Comparison of ENCODE assay signal across 12 mouse cellular contexts in genomic region chr2:76129058-76129437, GRCm38 (mm10).
A peak's percentile ranks its signal among the peaks of the same experiment; 100 is the strongest.
DNase-seq lines count a peak whose midpoint lies in the region; ATAC-seq and TF ChIP-seq lines count a peak whose summit lies in the region.
"Had no signal": no experiment of that assay in that cellular context is flagged by ENCODE, and none has a peak within 500 bp of the region (broad histone marks: within the 10 kb centered on the region; RNA-seq: fewer than 3 reads in every experiment).

No protein-coding gene starts in this region.

- H3K27ac ChIP-seq in embryonic facial prominence, embryonic 14.5 days (replicated peaks; ENCODE audit: low read depth, low read length): no peak overlapping the region
- H3K27ac ChIP-seq in embryonic facial prominence, embryonic 10.5 days (replicated peaks): no peak overlapping the region
- no peak overlapping the region for H3K27ac ChIP-seq in liver, embryonic 12.5 days
- no peak overlapping the region for H3K27ac ChIP-seq in liver, postnatal 0 days (ENCODE audit: low read depth)
- no peak overlapping the region for H3K27ac ChIP-seq in intestine, embryonic 14.5 days (ENCODE audit: low read depth)
- no peak overlapping the region for H3K27ac ChIP-seq in stomach, embryonic 15.5 days

- no peaks in the 10 kb centered on the region for H3K9me3 ChIP-seq in embryonic facial prominence, embryonic 14.5 days (ENCODE audit: control insufficient read depth, low read length)
- no peaks in the 10 kb centered on the region for H3K9me3 ChIP-seq in embryonic facial prominence, embryonic 10.5 days
- no peaks in the 10 kb centered on the region for H3K9me3 ChIP-seq in liver, embryonic 12.5 days (replicated peaks)
- H3K9me3 ChIP-seq in liver, postnatal 0 days (ENCODE audit: low read length): no peaks in the 10 kb centered on the region
- H3K9me3 ChIP-seq in intestine, embryonic 14.5 days (ENCODE audit: control insufficient read depth, low read length): no peaks in the 10 kb centered on the region
- H3K9me3 ChIP-seq in stomach, embryonic 15.5 days: no peaks in the 10 kb centered on the region

- no peak for TF ChIP-seq CTCF in liver, postnatal 0 days (IDR thresholded peaks at IDR 0.05; ENCODE audit: low read depth)

- WGBS in embryonic facial prominence, embryonic 14.5 days: 56% methylated on average over 8 of the region's 8 CpGs
- 64% methylated on average over 8 of the region's 8 CpGs for WGBS in embryonic facial prominence, embryonic 10.5 days
- 45% methylated on average over 8 of the region's 8 CpGs for WGBS in liver, embryonic 12.5 days (ENCODE audit: insufficient replicate concordance)
- WGBS in liver, postnatal 0 days (ENCODE audit: insufficient replicate concordance): 17% methylated on average over 8 of the region's 8 CpGs
- 26% methylated on average over 8 of the region's 8 CpGs for WGBS in intestine, embryonic 14.5 days
- 31% methylated on average over 8 of the region's 8 CpGs for WGBS in stomach, embryonic 15.5 days

- no peak overlapping the region for H3K4me3 ChIP-seq in embryonic facial prominence, embryonic 14.5 days (ENCODE audit: low read depth, low read length)
- no peak overlapping the region for H3K4me3 ChIP-seq in embryonic facial prominence, embryonic 10.5 days
- H3K4me3 ChIP-seq in liver, embryonic 12.5 days: no peak overlapping the region
- H3K4me3 ChIP-seq in liver, postnatal 0 days (ENCODE audit: low read depth, low read length): no peak overlapping the region
- H3K4me3 ChIP-seq in intestine, embryonic 14.5 days (ENCODE audit: low read depth, low read length): 0 out of 2 replicates have a peak overlapping the region, but pooled peaks have one; percentile 3
- 0 out of 2 replicates have a peak overlapping the region, but pooled peaks have one; percentile 8 for H3K4me3 ChIP-seq in stomach, embryonic 15.5 days (replicated peaks)

- no peak for ATAC-seq in embryonic facial prominence, embryonic 14.5 days (ENCODE audit: low read depth)
- no peak for ATAC-seq in liver, embryonic 12.5 days
- ATAC-seq in liver, postnatal 0 days: no peak
- ATAC-seq in intestine, embryonic 14.5 days (replicated peaks; ENCODE audit: low FRiP score, low TSS enrichment, low read depth): no peak; the same call in 1 of the 2 replicates
- no peak for ATAC-seq in stomach, embryonic 15.5 days (ENCODE audit: insufficient read depth, low FRiP score, low read depth)
- ATAC-seq: Patski had no signal

- peak overlapping the region; percentile 18; the same call in 1 of the 2 replicates for H3K4me2 ChIP-seq in embryonic facial prominence, embryonic 14.5 days (ENCODE audit: low read depth, low read length)
- H3K4me2 ChIP-seq in liver, embryonic 12.5 days: 0 out of 2 replicates have a peak overlapping the region, but pooled peaks have one; percentile 14
- no peak overlapping the region for H3K4me2 ChIP-seq in liver, postnatal 0 days (ENCODE audit: low read depth, low read length)
- H3K4me2 ChIP-seq in intestine, embryonic 14.5 days (ENCODE audit: low read length): peak overlapping the region; percentile 40
- H3K4me2 ChIP-seq in stomach, embryonic 15.5 days: peak overlapping the region; percentile 48

- no peak for TF ChIP-seq EP300 in liver, postnatal 0 days (IDR thresholded peaks at IDR 0.05; ENCODE audit: low read depth)

- no peak overlapping the region for H3K9ac ChIP-seq in embryonic facial prominence, embryonic 14.5 days (ENCODE audit: low read depth, low read length)
- no peak overlapping the region for H3K9ac ChIP-seq in liver, embryonic 12.5 days
- H3K9ac ChIP-seq in liver, postnatal 0 days (replicated peaks): no peak overlapping the region
- H3K9ac ChIP-seq in intestine, embryonic 14.5 days (ENCODE audit: low read length): no peak overlapping the region
- H3K9ac ChIP-seq in stomach, embryonic 15.5 days: no peak overlapping the region

- H3K36me3 ChIP-seq in embryonic facial prominence, embryonic 14.5 days (ENCODE audit: control insufficient read depth, insufficient read depth, low read length): no peaks in the 10 kb centered on the region
- H3K36me3 ChIP-seq in embryonic facial prominence, embryonic 10.5 days (replicated peaks): no peaks in the 10 kb centered on the region
- H3K36me3 ChIP-seq in liver, embryonic 12.5 days: no peaks in the 10 kb centered on the region
- H3K36me3 ChIP-seq in liver, postnatal 0 days (replicated peaks; ENCODE audit: insufficient read depth, low read length): no peaks in the 10 kb centered on the region
- H3K36me3 ChIP-seq in intestine, embryonic 14.5 days (ENCODE audit: control insufficient read depth, insufficient read depth, low read length): no peaks in the 10 kb centered on the region
- no peaks in the 10 kb centered on the region for H3K36me3 ChIP-seq in stomach, embryonic 15.5 days

- no peaks in the 10 kb centered on the region for H3K4me1 ChIP-seq in embryonic facial prominence, embryonic 14.5 days (ENCODE audit: control insufficient read depth, insufficient read depth, low read length)
- no peaks in the 10 kb centered on the region for H3K4me1 ChIP-seq in embryonic facial prominence, embryonic 10.5 days
- no peaks in the 10 kb centered on the region for H3K4me1 ChIP-seq in liver, embryonic 12.5 days
- peaks cover 2% of the 10 kb centered on the region; the same call in 1 of the 2 replicates for H3K4me1 ChIP-seq in liver, postnatal 0 days (ENCODE audit: insufficient read depth)
- no peaks in the 10 kb centered on the region for H3K4me1 ChIP-seq in intestine, embryonic 14.5 days (replicated peaks; ENCODE audit: control insufficient read depth, insufficient read depth, low read length)
- 0 out of 2 replicates have a peak, but pooled peaks cover 5% of the 10 kb centered on the region for H3K4me1 ChIP-seq in stomach, embryonic 15.5 days

- DNase-seq in embryonic facial prominence, embryonic 14.5 days (ENCODE audit: low spot score): no peak
- no peak for DNase-seq in embryonic facial prominence, embryonic 10.5 days (ENCODE audit: low spot score)
- no peak for DNase-seq in liver, postnatal 0 days
- no peak for DNase-seq in intestine, embryonic 14.5 days (ENCODE audit: low spot score)
- no peak for DNase-seq in cerebellum, adult 9-11 months
- DNase-seq in adipocyte (ENCODE audit: low spot score): no peak
- DNase-seq: cerebellum, postnatal 14 days; gastrocnemius, postnatal 10 days; kidney, postnatal 10 days had no signal

- no peaks in the 10 kb centered on the region for H3K27me3 ChIP-seq in embryonic facial prominence, embryonic 14.5 days (replicated peaks; ENCODE audit: control insufficient read depth, insufficient read depth, low read length)
- no peaks in the 10 kb centered on the region for H3K27me3 ChIP-seq in embryonic facial prominence, embryonic 10.5 days (replicated peaks; ENCODE audit: low read depth, poor library complexity, severe bottlenecking)
- H3K27me3 ChIP-seq in liver, embryonic 12.5 days (replicated peaks): no peaks in the 10 kb centered on the region
- H3K27me3 ChIP-seq in liver, postnatal 0 days (ENCODE audit: insufficient read depth, low read length): no peaks in the 10 kb centered on the region
- no peaks in the 10 kb centered on the region for H3K27me3 ChIP-seq in intestine, embryonic 14.5 days (replicated peaks; ENCODE audit: control insufficient read depth, insufficient read depth, low read length)
- H3K27me3 ChIP-seq in stomach, embryonic 15.5 days (replicated peaks): no peaks in the 10 kb centered on the region

Comparison
In these comparisons a context has a peak if more than half of its experiments do, and no peak if none do; other contexts are left out.
1. H3K4me3 ChIP-seq: peak in intestine, embryonic 14.5 days (single experiment) and stomach, embryonic 15.5 days (single experiment); none in embryonic facial prominence, embryonic 14.5 days (single experiment), embryonic facial prominence, embryonic 10.5 days (single experiment), liver, embryonic 12.5 days (single experiment) and liver, postnatal 0 days (single experiment).